Mouse (Mus musculus) CH12.LX (cell line): ENCODE results near the gene Gtpbp6. TPM values are rescaled to one million over a fixed set of nuclear protein-coding genes. Genes with fewer than 3 reads are reported as not detected.
A peak's percentile ranks its signal among the peaks of the same experiment; 100 is the strongest.

Experiments used
- DNase-seq: peaks from one replicate; pipeline ENCODE4 v3.0.0-alpha.2; 2013; ENCODE audit errors: extremely low read depth
- H3K27ac ChIP-seq: 2 replicates; pipeline ENCODE4 v1.5.1; 2012; ENCODE audit warnings: low read depth, mild to moderate bottlenecking, control low read depth, moderate library complexity; ENCODE audit not compliant: insufficient read depth
- H3K27me3 ChIP-seq: replicated peaks from 2 replicates; pipeline ENCODE3; 2012; ENCODE audit warnings: inconsistent platforms
- H3K36me3 ChIP-seq, 2 experiments: replicated peaks in 1 of 2; 2 replicates each; pipeline versions ENCODE3 to v1.6.1; 2012; ENCODE audit warnings: inconsistent platforms in 1 of 2, low read length in 1 of 2, mild to moderate bottlenecking in 1 of 2, mixed read lengths in 1 of 2, moderate library complexity in 1 of 2; ENCODE audit not compliant: control insufficient read depth in 1 of 2, insufficient read depth in 1 of 2
- H3K4me1 ChIP-seq, 2 experiments: 2 replicates each; pipeline ENCODE4 v1.6.1; 2012; ENCODE audit warnings: inconsistent platforms in 1 of 2, moderate library complexity in 1 of 2; ENCODE audit not compliant: insufficient read depth in 2 of 2, control insufficient read depth in 1 of 2
- H3K4me2 ChIP-seq: 2 replicates; pipeline ENCODE4 v1.6.1; 2012; ENCODE audit warnings: low read depth, mild to moderate bottlenecking, control low read depth; ENCODE audit not compliant: poor library complexity, insufficient read depth, severe bottlenecking
- H3K4me3 ChIP-seq, 3 experiments: fragments of 150-350 bp in 1 of 3; sonication (generic) in 1 of 3; replicated peaks in 1 of 3; 2 replicates each; pipeline versions ENCODE3 to v1.5.1; 2011 to 2012; ENCODE audit warnings: low read depth in 2 of 3, low read length in 2 of 3, mild to moderate bottlenecking in 2 of 3, moderate library complexity in 2 of 3, control low read depth in 1 of 3, improper control_type of control experiment in 1 of 3, inconsistent platforms in 1 of 3, mixed read lengths in 1 of 3; ENCODE audit not compliant: poor library complexity in 1 of 3
- H3K79me2 ChIP-seq: replicated peaks from 2 replicates; pipeline ENCODE4 v1.6.1; 2012; ENCODE audit warnings: mild to moderate bottlenecking, moderate library complexity; ENCODE audit not compliant: control insufficient read depth, poor library complexity, insufficient read depth, severe bottlenecking; ENCODE audit errors: extremely low read depth
- H3K9ac ChIP-seq: 2 replicates; pipeline ENCODE4 v1.6.1; 2012; ENCODE audit warnings: low read depth, mild to moderate bottlenecking, control low read depth, moderate library complexity; ENCODE audit not compliant: insufficient read depth
- H3K9me3 ChIP-seq: replicated peaks from 2 replicates; pipeline ENCODE3; 2012; ENCODE audit warnings: low read length, inconsistent platforms, mixed read lengths
- BHLHE40 ChIP-seq: IDR thresholded peaks from 2 replicates; pipeline ENCODE4 v1.6.1; 2011; ENCODE audit warnings: mild to moderate bottlenecking, low read depth, low read length, improper control_type of control experiment
- CHD1 ChIP-seq: IDR thresholded peaks from 2 replicates; pipeline ENCODE4 v1.6.1; 2012; ENCODE audit warnings: low read depth, low read length, improper control_type of control experiment, inconsistent platforms
- CHD2 ChIP-seq: IDR thresholded peaks from 2 replicates; pipeline ENCODE4 v1.6.1; 2011; ENCODE audit warnings: low read length, improper control_type of control experiment
- E2F4 ChIP-seq: IDR thresholded peaks from 2 replicates; pipeline ENCODE4 v1.6.1; 2011; ENCODE audit warnings: low read depth, low read length, improper control_type of control experiment; ENCODE audit not compliant: insufficient replicate concordance
- ELF1 ChIP-seq: IDR thresholded peaks from 2 replicates; pipeline ENCODE4 v1.6.1; 2014; ENCODE audit warnings: low read depth, mild to moderate bottlenecking, inconsistent platforms, low read length, improper control_type of control experiment
- EP300 ChIP-seq: IDR thresholded peaks from 2 replicates; pipeline ENCODE4 v1.6.1; 2011; ENCODE audit warnings: low read length, improper control_type of control experiment
- ETS1 ChIP-seq: conservative IDR thresholded peaks from 2 replicates; pipeline ENCODE4 v1.6.1; 2012; ENCODE audit warnings: low read depth, mild to moderate bottlenecking, inconsistent platforms, low read length, improper control_type of control experiment, moderate library complexity
- GABPA ChIP-seq: IDR thresholded peaks from 2 replicates; pipeline ENCODE4 v1.6.1; 2012; ENCODE audit warnings: low read depth, low read length, improper control_type of control experiment, inconsistent platforms; ENCODE audit not compliant: insufficient replicate concordance
- HCFC1 ChIP-seq: IDR thresholded peaks from 2 replicates; pipeline ENCODE4 v1.6.1; 2012; ENCODE audit warnings: low read depth, mild to moderate bottlenecking, inconsistent platforms, low read length, improper control_type of control experiment
- IRF4 ChIP-seq: IDR thresholded peaks from 2 replicates; pipeline ENCODE4 v1.6.1; 2014; ENCODE audit warnings: low read depth, mild to moderate bottlenecking, inconsistent platforms, low read length, improper control_type of control experiment
- JUN ChIP-seq: IDR thresholded peaks from 2 replicates; pipeline ENCODE4 v1.6.1; 2011; ENCODE audit warnings: low read depth, mild to moderate bottlenecking, low read length, improper control_type of control experiment, moderate library complexity; ENCODE audit not compliant: insufficient read depth
- JUND ChIP-seq: conservative IDR thresholded peaks from 2 replicates; pipeline ENCODE4 v1.6.1; 2011; ENCODE audit warnings: low read depth, low read length, improper control_type of control experiment
- KAT2A ChIP-seq: IDR thresholded peaks from 2 replicates; pipeline ENCODE4 v1.6.1; 2012; ENCODE audit warnings: low read length, improper control_type of control experiment, inconsistent platforms; ENCODE audit not compliant: insufficient replicate concordance
- MAZ ChIP-seq: IDR thresholded peaks from 2 replicates; pipeline ENCODE4 v1.6.1; 2012; ENCODE audit warnings: low read depth, mild to moderate bottlenecking, inconsistent platforms, low read length, improper control_type of control experiment, moderate library complexity
- MEF2A ChIP-seq: IDR thresholded peaks from 2 replicates; pipeline ENCODE4 v1.6.1; 2014; ENCODE audit warnings: low read depth, mild to moderate bottlenecking, inconsistent platforms, low read length, improper control_type of control experiment, borderline replicate concordance
- MXI1 ChIP-seq: IDR thresholded peaks from 2 replicates; pipeline ENCODE4 v1.6.1; 2011; ENCODE audit warnings: mild to moderate bottlenecking, low read depth, low read length, improper control_type of control experiment
- MYC ChIP-seq: IDR thresholded peaks from 2 replicates; pipeline ENCODE4 v1.6.1; 2011; ENCODE audit warnings: low read depth, mild to moderate bottlenecking, improper control_type of control experiment, low read length
- NELFE ChIP-seq: IDR thresholded peaks from 2 replicates; pipeline ENCODE4 v1.6.1; 2011; ENCODE audit warnings: low read depth, low read length, improper control_type of control experiment
- NRF1 ChIP-seq: IDR thresholded peaks from 2 replicates; pipeline ENCODE4 v1.6.1; 2014; ENCODE audit warnings: low read depth, mild to moderate bottlenecking, inconsistent platforms, low read length, improper control_type of control experiment, moderate library complexity
- POLR2A ChIP-seq: IDR thresholded peaks from 2 replicates; pipeline ENCODE4 v1.6.1; 2011; ENCODE audit warnings: low read depth, mild to moderate bottlenecking, improper control_type of control experiment, low read length
- POLR2AphosphoS2 ChIP-seq: IDR thresholded peaks from 2 replicates; pipeline ENCODE4 v1.6.1; 2011; ENCODE audit warnings: low read depth, low read length, improper control_type of control experiment
- RAD21 ChIP-seq: IDR thresholded peaks from 2 replicates; pipeline ENCODE4 v1.6.1; 2011; ENCODE audit warnings: low read depth, mild to moderate bottlenecking, low read length, improper control_type of control experiment, moderate library complexity
- RCOR1 ChIP-seq: conservative IDR thresholded peaks from 2 replicates; pipeline ENCODE4 v1.6.1; 2012; ENCODE audit warnings: low read depth, mild to moderate bottlenecking, inconsistent platforms, low read length, improper control_type of control experiment
- SMC3 ChIP-seq: IDR thresholded peaks from 2 replicates; pipeline ENCODE4 v1.6.1; 2011; ENCODE audit warnings: low read depth, low read length, improper control_type of control experiment
- TBP ChIP-seq: conservative IDR thresholded peaks from 2 replicates; pipeline ENCODE4 v1.6.1; 2011; ENCODE audit warnings: low read depth, low read length, improper control_type of control experiment
- USF1 ChIP-seq: IDR thresholded peaks from 2 replicates; pipeline ENCODE4 v1.6.1; 2014; ENCODE audit warnings: low read depth, mild to moderate bottlenecking, inconsistent platforms, low read length, improper control_type of control experiment
- USF2 ChIP-seq: conservative IDR thresholded peaks from 2 replicates; pipeline ENCODE4 v1.6.1; 2011; ENCODE audit warnings: low read depth, low read length, improper control_type of control experiment
- ZC3H11A ChIP-seq: IDR thresholded peaks from 2 replicates; pipeline ENCODE4 v1.6.1; 2012; ENCODE audit warnings: low read depth, mild to moderate bottlenecking, inconsistent platforms, low read length, improper control_type of control experiment
- ZMIZ1 ChIP-seq: IDR thresholded peaks from 2 replicates; pipeline ENCODE4 v1.6.1; 2012; ENCODE audit warnings: low read depth, mild to moderate bottlenecking, inconsistent platforms, low read length, improper control_type of control experiment
- ZNF384 ChIP-seq: IDR thresholded peaks from 2 replicates; pipeline ENCODE4 v1.6.1; 2012; ENCODE audit warnings: low read depth, low read length, improper control_type of control experiment, inconsistent platforms
- dilution Hi-C: fragments of 300-500 bp; cut with MboI; formaldehyde crosslinking; loops from 2 replicates; pipeline ENCODE4 v1.14.3; 2020; ENCODE audit warnings: low sequenced_read_pairs; ENCODE audit not compliant: extremely low pct_unique_long_range_greater_than_20kb, extremely low pct_ligation_motif_present
- in situ Hi-C: fragments of 300-500 bp; cut with MboI; formaldehyde crosslinking; loops from 3 replicates; pipeline ENCODE4 v1.14.3; 2019; ENCODE audit warnings: low sequenced_read_pairs, low pct_ligation_motif_present, low pct_unique_long_range_greater_than_20kb, mixed read lengths
- polyA plus RNA-seq: library from polyadenylated mRNA; unstranded; fragments of >175 nt; gene quantifications from 2 replicates; pipeline ENCODE4 v1.2.1, GENCODE M21; 2012; ENCODE audit warnings: low read depth; ENCODE audit not compliant: insufficient read length
- total RNA-seq, 2 experiments: library from RNA; depleted of rRNA; stranded (reverse); fragments of 300-350 nt in 1 of 2; fragments of >200 nt in 1 of 2; gene quantifications; 2 replicates each; pipeline ENCODE4 v1.2.3; 2012 to 2014

Gene Gtpbp6
- total and polyA plus RNA-seq, 3 experiments, result 14.4 to 40.1 (median 27.9) TPM

DNA sequence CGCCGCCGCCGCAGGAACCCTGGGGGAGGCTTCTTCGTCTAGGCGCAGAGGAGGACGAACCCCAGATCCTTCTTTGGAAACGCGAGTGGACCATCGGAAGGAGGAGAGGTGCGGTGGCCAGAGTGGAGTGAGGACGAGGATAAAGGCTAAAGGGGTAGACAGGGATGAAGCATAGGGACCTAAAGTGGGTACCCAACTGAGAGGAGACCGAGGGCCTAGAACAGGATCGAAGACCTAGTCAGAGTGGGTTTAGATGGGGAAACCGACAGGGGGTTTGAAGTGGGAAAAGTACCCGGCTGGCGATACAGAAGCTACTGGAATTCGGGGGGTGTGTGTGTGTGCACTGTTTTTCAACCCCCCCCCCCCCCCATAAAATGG is 28.1 kb upstream of the Gtpbp6 start:
- Histone ChIP-seq H3K4me1 (peaks cover 5 to 25% of the 10 kb centered on the region in 2 experiments), H3K36me3 (peaks cover 10 to 27% of the 10 kb centered on the region in 2 experiments), H3K9me3 (peaks cover 6% of the 10 kb centered on the region), H3K79me2 (peaks cover 14% of the 10 kb centered on the region), H3K9ac (peak overlapping the region; percentile 91), H3K27me3 (no peaks in the 10 kb centered on the region), H3K4me3 (peak overlapping the region; percentile 80 to 92 (median 85)), H3K27ac (no peak overlapping the region), H3K4me2 (peak overlapping the region; percentile 82; the same call in 1 of the 2 replicates)
- in situ Hi-C loops, result no loop called here
- no peak for TF ChIP-seq POLR2AphosphoS2
- TF ChIP-seq ETS1, result no peak
- TF ChIP-seq MXI1, result no peak
- TF ChIP-seq MAZ, result no peak
- TF ChIP-seq ZC3H11A, result no peak
- dilution Hi-C loops, result no loop called here
- DNase-seq, result no peak

DNA sequence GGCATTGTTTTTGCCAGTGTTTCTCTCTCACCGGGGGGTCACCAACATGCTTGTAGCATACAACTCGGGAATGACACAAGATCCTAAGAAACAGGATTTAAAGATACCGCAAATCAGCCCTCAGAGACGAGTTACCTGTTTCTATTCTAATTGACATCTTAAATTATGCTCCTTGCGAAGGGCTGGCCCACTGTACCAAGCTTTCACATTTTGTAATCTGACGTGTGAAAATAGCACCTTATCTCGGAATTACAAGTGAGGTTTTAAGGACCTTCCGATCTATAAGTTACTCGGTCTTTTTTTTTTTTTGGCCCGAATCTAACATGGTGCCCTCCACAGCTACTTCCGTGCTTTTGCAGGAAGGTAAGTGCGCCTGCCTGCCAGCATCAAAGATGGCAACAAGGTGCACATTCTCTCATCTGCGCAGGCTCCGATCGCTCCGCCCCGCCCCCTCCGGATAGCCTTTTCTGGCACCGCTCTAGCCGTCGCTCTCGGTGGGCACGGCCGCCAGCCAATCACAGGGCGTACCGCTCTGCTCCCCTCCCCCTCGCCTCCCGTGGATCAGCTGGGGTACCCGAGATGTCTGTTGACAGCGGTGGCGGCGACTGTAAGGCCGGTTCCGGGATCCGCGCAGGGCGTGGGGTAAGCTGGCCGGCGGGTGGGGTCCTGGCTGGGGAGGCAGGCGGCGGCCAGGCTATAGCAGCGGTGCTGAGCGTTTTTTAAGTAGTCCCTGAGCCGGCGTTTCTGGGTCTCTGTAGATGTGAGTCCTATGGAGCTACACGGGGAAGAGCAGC is 27.5 kb upstream of the Gtpbp6 start, which contains the start of gene Chfr:
Gene Chfr, plus strand, starts transcription at position 550 of the 794 bp plus-strand sequence.
- no peak within 1 kb of the TSS for H3K27ac ChIP-seq
- H3K9me3 ChIP-seq, result peaks cover 6% of the 10 kb centered on the region
- H3K4me2 ChIP-seq, result peak within 1 kb of the TSS; percentile 82
- H3K4me3 ChIP-seq, result peak within 1 kb of the TSS; percentile 80 to 92 (median 85)
- H3K9ac ChIP-seq, result peak within 1 kb of the TSS; percentile 91
- H3K79me2 ChIP-seq, result peaks cover 14% of the 10 kb centered on the region
- no peaks in the 10 kb centered on the region for H3K27me3 ChIP-seq
- H3K4me1 ChIP-seq, result peaks cover 5 to 25% of the 10 kb centered on the region in 2 experiments
- dilution Hi-C loops (no loop called here), in situ Hi-C loops (no loop called here)
- peaks cover 10 to 25% of the 10 kb centered on the region in 2 experiments for H3K36me3 ChIP-seq
- peak; percentile 98 for DNase-seq
- TF ChIP-seq ZNF384 (peak; percentile 97), SMC3 (no peak), HCFC1 (peak; percentile 96), IRF4 (peak; percentile 52; the same call in 1 of the 2 replicates), USF1 (no peak), RCOR1 (no peak), JUN (no peak), NELFE (peak; percentile 64), EP300 (no peak), RAD21 (no peak), BHLHE40 (peak; percentile 60), MEF2A (no peak; the same call in 1 of the 2 replicates), POLR2AphosphoS2 (peak; percentile 31; the same call in 1 of the 2 replicates), ZMIZ1 (no peak; the same call in 1 of the 2 replicates), MYC (no peak), POLR2A (peak; percentile 66), ETS1 (peak; percentile 63), ELF1 (peak; percentile 96), CHD2 (peak; percentile 96), ZC3H11A (no peak), JUND (no peak), CHD1 (no peak), E2F4 (no peak), KAT2A (peak; percentile 88; the same call in 1 of the 2 replicates), NRF1 (peak; percentile 91), TBP (0 out of 2 replicates have a peak, but pooled peaks have one; percentile 54), GABPA (peak; percentile 30; the same call in 1 of the 2 replicates), MXI1 (peak; percentile 93), USF2 (no peak)
